Mouse (Mus musculus) midbrain, embryonic 14.5 days (tissue): ENCODE results near the gene Arid1a. TPM values are rescaled to one million over a fixed set of nuclear protein-coding genes. Genes with fewer than 3 reads are reported as not detected.

ENCODE experiments used
- ATAC-seq: fragments of 200-750 bp; cut with Nextera tagmentation; 2 replicates; pipeline ENCODE4 v1.8.0; 2017; ENCODE audit warnings: moderate number of reproducible peaks, moderate library complexity; ENCODE audit not compliant: low FRiP score, low TSS enrichment
- DNase-seq: peaks from one replicate; pipeline ENCODE4 v3.0.0-alpha.2; 2015
- H3K27ac ChIP-seq: fragments of 300-500 bp; sonication (generic); replicated peaks from 2 replicates; pipeline ENCODE4 v1.5.1; 2014; ENCODE audit warnings: mild to moderate bottlenecking, low read depth, low read length, moderate library complexity
- H3K27me3 ChIP-seq: fragments of 300-500 bp; sonication (generic); 2 replicates; pipeline ENCODE4 v1.6.1; 2014; ENCODE audit warnings: low read length, control low read depth, mixed read lengths; ENCODE audit not compliant: control insufficient read depth, insufficient read depth
- H3K36me3 ChIP-seq: fragments of 300-500 bp; sonication (generic); 2 replicates; pipeline ENCODE4 v1.6.1; 2014; ENCODE audit warnings: low read length, control low read depth; ENCODE audit not compliant: control insufficient read depth, insufficient read depth
- H3K4me1 ChIP-seq: fragments of 300-500 bp; sonication (generic); 2 replicates; pipeline ENCODE4 v1.6.1; 2014; ENCODE audit warnings: mild to moderate bottlenecking, antibody characterized with exemption, low read length, control low read depth; ENCODE audit not compliant: control insufficient read depth, insufficient read depth
- H3K4me2 ChIP-seq: fragments of 300-500 bp; sonication (generic); 2 replicates; pipeline ENCODE4 v1.6.1; 2014; ENCODE audit warnings: mild to moderate bottlenecking, low read length, moderate library complexity
- H3K4me3 ChIP-seq: fragments of 300-500 bp; sonication (generic); replicated peaks from 2 replicates; pipeline ENCODE4 v1.5.1; 2014; ENCODE audit warnings: low read depth, low read length
- H3K9ac ChIP-seq: fragments of 300-500 bp; sonication (generic); replicated peaks from 2 replicates; pipeline ENCODE4 v1.6.1; 2014; ENCODE audit warnings: mild to moderate bottlenecking, low read length, moderate library complexity
- H3K9me3 ChIP-seq: fragments of 300-500 bp; sonication (generic); 2 replicates; pipeline ENCODE4 v1.6.1; 2016; ENCODE audit warnings: low read length, control low read depth, mixed read lengths; ENCODE audit not compliant: control insufficient read depth
- WGBS: fragments of 180-500 bp; shearing (Covaris S2); extraction: QIAGEN DNeasy Blood & Tissue Kit; methylation state at CpG from one replicate; pipeline ENCODE4 v1.1.7; 2014; 5-methylcytosine and 5-hydroxymethylcytosine counted together
- polyA plus RNA-seq: library from polyadenylated mRNA; unstranded; fragments of >200 nt; fragmentation: Nextera tagmentation; extraction: Ambion mirVana; gene quantifications from 2 replicates; pipeline ENCODE4 v1.2.1, GENCODE M21; 2014

Arid1a gene
- polyA plus RNA-seq, 1 experiment from 2014 or later, result 46.7 TPM

- no peak overlapping the region for H3K4me3 ChIP-seq
- whole genome bisulfite sequencing, result 49% methylated on average over 10 of the region's 10 CpGs
- peaks cover 18% of the 10 kb centered on the region; the same call in 1 of the 2 replicates for H3K4me1 ChIP-seq
- H3K9me3 ChIP-seq, result no peaks in the 10 kb centered on the region
- peak overlapping the region; percentile 81 for H3K4me2 ChIP-seq
- ATAC-seq (no peak), DNase-seq (no peak)
- no peaks in the 10 kb centered on the region for H3K27me3 ChIP-seq
- H3K9ac ChIP-seq, result no peak overlapping the region; the same call in 1 of the 2 replicates
- H3K36me3 ChIP-seq, result peaks cover 5% of the 10 kb centered on the region
- H3K27ac ChIP-seq, result no peak overlapping the region
Measured at GRCm38 (mm10) chr4:133673666-133674330, 82.8 kb downstream of the Arid1a start.

- Histone ChIP-seq H3K4me3 (peak overlapping the region; percentile 74), H3K36me3 (0 out of 2 replicates have a peak, but pooled peaks cover 2% of the 10 kb centered on the region), H3K9ac (peak overlapping the region; percentile 82), H3K4me2 (peak overlapping the region; percentile 81), H3K27ac (peak overlapping the region; percentile 95), H3K4me1 (peaks cover 18% of the 10 kb centered on the region; the same call in 1 of the 2 replicates), H3K9me3 (no peaks in the 10 kb centered on the region), H3K27me3 (no peaks in the 10 kb centered on the region)
- peak; percentile 33 for DNase-seq
- WGBS, result 3% methylated on average over 24 of the region's 24 CpGs
- ATAC-seq, result no peak
Measured at GRCm38 (mm10) chr4:133672845-133673647, 83.5 kb downstream of the Arid1a start.

- H3K4me2 ChIP-seq, result peak within 1 kb of the TSS; percentile 81
- peaks cover 18% of the 10 kb centered on the region; the same call in 1 of the 2 replicates for H3K4me1 ChIP-seq
- WGBS, result under 1% methylated on average over 75 of the region's 76 CpGs
- peak within 1 kb of the TSS; percentile 95 for H3K27ac ChIP-seq
- peak; percentile 96 for DNase-seq
- H3K9me3 ChIP-seq, result no peaks in the 10 kb centered on the region
- H3K9ac ChIP-seq, result peak within 1 kb of the TSS; percentile 82
- H3K36me3 ChIP-seq, result 0 out of 2 replicates have a peak, but pooled peaks cover 4% of the 10 kb centered on the region
- peak within 1 kb of the TSS; percentile 74 for H3K4me3 ChIP-seq
- no peaks in the 10 kb centered on the region for H3K27me3 ChIP-seq
- ATAC-seq, result peak; percentile 93
Measured at GRCm38 (mm10) chr4:133671881-133672844, 84.4 kb downstream of the Arid1a start, which contains the start of gene Pigv. Gene Pigv, minus strand, starts transcription at chr4:133672647.

- peak overlapping the region; percentile 82 for H3K9ac ChIP-seq
- peak overlapping the region; percentile 95 for H3K27ac ChIP-seq
- no peaks in the 10 kb centered on the region for H3K27me3 ChIP-seq
- H3K9me3 ChIP-seq, result no peaks in the 10 kb centered on the region
- DNase-seq (peak; percentile 91), ATAC-seq (no peak)
- 3% methylated on average over 13 of the region's 13 CpGs for WGBS
- peaks cover 18% of the 10 kb centered on the region; the same call in 1 of the 2 replicates for H3K4me1 ChIP-seq
- H3K4me2 ChIP-seq, result peak overlapping the region; percentile 81
- H3K4me3 ChIP-seq, result peak overlapping the region; percentile 74
- H3K36me3 ChIP-seq, result 0 out of 2 replicates have a peak, but pooled peaks cover 4% of the 10 kb centered on the region
Measured at GRCm38 (mm10) chr4:133671184-133671880, 85.2 kb downstream of the Arid1a start.

- Histone ChIP-seq H3K4me1 (peaks cover 18% of the 10 kb centered on the region; the same call in 1 of the 2 replicates), H3K9ac (0 out of 2 replicates have a peak overlapping the region, but pooled peaks have one; percentile 6), H3K27me3 (no peaks in the 10 kb centered on the region), H3K4me2 (no peak overlapping the region), H3K9me3 (no peaks in the 10 kb centered on the region), H3K36me3 (0 out of 2 replicates have a peak, but pooled peaks cover 6% of the 10 kb centered on the region), H3K27ac (no peak overlapping the region), H3K4me3 (no peak overlapping the region)
- peak; percentile 46 for DNase-seq
- WGBS, result 73% methylated on average over 6 of the region's 6 CpGs
- ATAC-seq, result no peak
Measured at GRCm38 (mm10) chr4:133669652-133670210, 86.8 kb downstream of the Arid1a start.

GRCm38 (mm10) chr4:133668537-133668936 is 88.0 kb downstream of the Arid1a start:
- Histone ChIP-seq H3K9ac (no peak overlapping the region), H3K27ac (no peak overlapping the region), H3K27me3 (no peaks in the 10 kb centered on the region), H3K36me3 (0 out of 2 replicates have a peak, but pooled peaks cover 9% of the 10 kb centered on the region), H3K4me1 (peaks cover 12% of the 10 kb centered on the region; the same call in 1 of the 2 replicates), H3K4me3 (no peak overlapping the region), H3K9me3 (no peaks in the 10 kb centered on the region), H3K4me2 (no peak overlapping the region)
- DNase-seq (no peak), ATAC-seq (no peak)
- 80% methylated on average over 3 of the region's 3 CpGs for WGBS

- no peak overlapping the region for H3K9ac ChIP-seq
- ATAC-seq (no peak), DNase-seq (no peak)
- no peak overlapping the region for H3K4me2 ChIP-seq
- no peak overlapping the region for H3K27ac ChIP-seq
- no peaks in the 10 kb centered on the region for H3K9me3 ChIP-seq
- WGBS, result 95% methylated on average over 6 of the region's 6 CpGs
- no peak overlapping the region for H3K4me3 ChIP-seq
- H3K27me3 ChIP-seq, result no peaks in the 10 kb centered on the region
- no peaks in the 10 kb centered on the region for H3K4me1 ChIP-seq
- peaks cover 15% of the 10 kb centered on the region; the same call in 1 of the 2 replicates for H3K36me3 ChIP-seq
Measured at GRCm38 (mm10) chr4:133666199-133666598, 90.4 kb downstream of the Arid1a start.
